Mouse (Mus musculus) embryo, embryonic 10 days (tissue): ENCODE data around the gene Usp45.
"Not testable (repeated sequence)": the region's sequence is repeated elsewhere in the genome, so short reads cannot be mapped to it uniquely, and the experiment has no call there.

Experiments used
- DNase-seq: peaks from one replicate; pipeline ENCODE4 v3.0.0-alpha.2; 2015; ENCODE audit warnings: low spot score

Gene Usp45

DNA sequence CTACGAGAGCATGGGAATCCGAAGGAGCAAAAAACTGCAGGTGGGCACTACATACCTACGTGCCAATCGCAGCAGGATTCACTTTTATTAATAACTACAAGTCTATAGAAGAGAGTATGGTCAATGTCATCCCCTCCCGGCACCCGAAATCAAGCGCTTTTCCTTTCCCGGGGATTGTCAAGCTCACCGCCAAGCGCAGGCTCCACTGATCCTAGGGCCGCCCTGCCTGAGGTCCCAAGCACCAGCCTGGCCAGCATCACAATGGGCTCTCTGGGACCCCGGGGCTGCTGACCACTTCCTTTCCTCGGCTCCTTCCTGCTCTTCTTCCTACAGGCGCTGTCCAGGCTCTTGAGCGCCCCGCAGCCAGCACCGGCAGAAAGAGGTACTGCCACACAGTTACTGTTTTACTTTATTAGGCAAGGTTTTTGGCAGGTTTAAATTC, at the start of gene Usp45, which contains the start of gene Tstd3:
TSS of gene Usp45 (plus strand) at position 294 of the 442 bp plus-strand sequence.
TSS of gene Tstd3 (minus strand) at position 350 of the 442 bp plus-strand sequence.
- DNase-seq = peak; percentile 89

- peak; percentile 14 for DNase-seq
Observed at GRCm38 (mm10) chr4:21722752-21723334, 44.1 kb upstream of the Usp45 start.

DNA sequence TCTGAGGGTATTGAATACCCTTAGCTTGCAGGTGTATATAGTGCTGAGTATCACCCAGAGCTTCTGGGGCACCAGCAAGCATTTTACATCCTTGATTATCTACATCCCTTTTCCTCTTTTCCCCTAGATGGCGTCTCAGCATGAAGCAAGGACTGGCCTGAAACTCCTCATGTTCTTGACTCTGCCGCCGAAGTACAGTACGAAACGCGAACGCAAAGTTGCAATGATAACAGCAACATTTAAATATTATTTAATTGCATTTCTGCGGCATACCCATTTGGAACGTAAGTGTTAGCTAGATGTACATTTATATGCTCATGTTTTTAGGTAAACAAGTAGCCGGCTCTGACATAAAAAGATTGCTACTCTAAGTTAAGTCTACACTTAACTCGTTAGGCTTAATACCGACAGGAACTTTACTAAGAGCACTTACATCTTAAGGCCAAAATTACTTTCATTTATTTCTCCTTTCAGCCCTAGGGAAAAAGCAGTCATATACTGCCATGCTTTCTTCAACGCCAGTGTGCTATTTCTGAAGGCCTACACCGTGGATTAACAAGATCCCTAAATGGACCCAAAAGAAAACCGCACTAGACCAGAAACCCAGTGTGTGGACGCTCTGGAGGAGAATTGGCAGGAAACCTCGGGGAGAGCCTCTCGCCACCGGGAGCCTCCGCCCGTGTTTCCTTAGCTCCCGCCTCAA, 39.9 kb upstream of the Usp45 start:
- DNase-seq = peak; percentile 81

GRCm38 (mm10) chr4:21727615-21728165, 39.3 kb upstream of the Usp45 start, which contains the start of gene Ccnc:
Gene Ccnc (plus strand): TSS chr4:21727701.
- peak; percentile 97 for DNase-seq

- no peak for DNase-seq
Observed at GRCm38 (mm10) chr4:21739169-21739568, 27.8 kb upstream of the Usp45 start.

DNA sequence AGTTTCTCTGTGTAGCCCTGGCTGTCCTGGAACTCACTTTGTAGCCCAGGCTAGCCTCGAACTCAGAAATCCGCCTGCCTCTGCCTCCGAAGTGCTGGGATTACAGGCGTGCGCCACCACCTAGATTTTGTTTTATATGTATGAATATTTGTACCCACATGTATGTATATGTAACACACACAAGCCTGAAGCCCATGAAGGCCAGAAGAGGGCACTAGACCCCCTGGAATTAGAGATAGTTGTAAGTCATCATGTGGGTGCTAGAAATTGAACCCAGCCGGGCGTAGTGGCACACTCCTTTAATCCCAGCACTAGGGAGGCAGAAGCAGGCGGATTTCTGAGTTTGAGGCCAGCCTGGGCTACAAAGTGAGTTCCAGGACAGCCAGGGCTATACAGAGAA, 22.8 kb upstream of the Usp45 start:
- DNase-seq = not testable (repeated sequence)

DNA sequence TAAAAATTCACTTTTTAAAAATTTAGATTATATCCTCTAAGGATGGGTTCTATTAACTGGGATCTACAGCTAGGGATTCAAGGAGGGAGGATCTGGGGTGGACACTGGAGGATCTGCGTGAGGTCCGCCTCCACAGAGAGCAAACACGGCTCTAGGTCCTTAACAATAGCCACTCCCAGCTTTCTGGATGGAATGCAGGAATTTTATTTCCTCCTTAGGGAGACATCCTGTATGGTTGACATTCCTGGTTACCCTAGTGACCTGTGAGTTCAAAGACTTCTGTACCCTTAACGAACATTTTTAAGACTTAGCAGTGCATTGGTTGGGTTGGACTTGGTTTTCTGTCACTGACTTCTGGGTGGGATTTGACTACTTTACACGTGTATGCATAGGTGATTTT, 21.2 kb upstream of the Usp45 start:
- DNase-seq = no peak

DNA sequence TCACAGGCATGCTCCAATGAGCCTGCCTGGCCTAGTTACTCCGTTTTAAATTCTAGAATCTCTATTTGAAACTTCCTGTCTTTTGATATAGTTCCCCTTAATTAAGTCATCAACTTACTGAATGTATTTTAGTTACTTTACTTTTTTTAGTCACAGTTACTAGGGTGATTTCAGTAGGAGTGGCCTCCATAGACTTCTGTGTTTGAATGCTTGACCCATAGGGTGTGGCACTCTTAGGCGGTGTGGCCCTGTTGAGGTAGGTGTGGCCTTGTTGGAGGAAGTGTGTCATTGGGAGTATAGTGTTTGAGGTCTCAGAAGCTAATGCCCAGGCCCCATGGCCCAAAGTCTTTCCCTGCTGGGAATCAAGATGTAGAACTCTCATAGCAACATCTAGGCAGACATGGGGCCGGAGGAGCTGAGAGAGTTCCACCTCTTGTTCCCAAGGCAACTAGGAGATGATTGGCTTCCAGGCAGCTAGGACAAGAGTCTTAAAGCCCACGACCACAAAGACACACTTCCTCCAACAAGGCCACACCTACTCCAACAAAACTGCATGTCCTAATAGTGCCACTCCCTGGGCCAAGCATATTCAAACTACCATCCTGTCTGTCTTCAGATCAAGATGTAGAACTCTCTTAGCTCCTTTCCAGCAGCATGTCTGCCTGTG, 11.7 kb upstream of the Usp45 start:
- no peak for DNase-seq

- no peak for DNase-seq
Observed at GRCm38 (mm10) chr4:21758860-21759259, 8.1 kb upstream of the Usp45 start.

- DNase-seq = no peak
Observed at GRCm38 (mm10) chr4:21761416-21762160, 5.4 kb upstream of the Usp45 start.

DNA sequence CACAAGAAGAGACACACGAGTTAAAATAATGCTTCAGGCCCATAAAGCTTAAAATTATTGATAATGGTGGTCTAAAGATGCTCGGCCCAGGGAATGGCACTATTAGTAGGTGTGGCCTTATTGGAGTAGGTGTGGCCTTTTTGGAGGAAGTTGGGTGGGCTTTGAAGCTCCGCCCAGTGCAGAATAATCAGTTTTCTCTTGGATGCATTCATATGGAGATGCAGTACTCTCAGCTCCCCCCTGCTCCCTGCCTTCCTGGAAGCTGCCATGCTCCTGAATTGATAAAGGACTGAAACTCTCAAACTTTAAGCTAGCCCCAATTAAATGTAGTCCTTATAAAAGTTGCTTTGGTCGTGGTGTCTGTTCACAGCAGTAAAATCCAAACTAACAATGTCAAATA, 3.1 kb upstream of the Usp45 start:
- no peak for DNase-seq

GRCm38 (mm10) chr4:21766171-21766862, 639 bp upstream of the Usp45 start:
- DNase-seq = no peak

- DNase-seq = no peak
Observed at GRCm38 (mm10) chr4:21771064-21771463, 4.1 kb downstream of the Usp45 start.

- no peak for DNase-seq
Observed at GRCm38 (mm10) chr4:21772306-21772705, 5.3 kb downstream of the Usp45 start.

GRCm38 (mm10) chr4:21776091-21776945, 9.4 kb downstream of the Usp45 start:
- DNase-seq = peak; percentile 87

DNA sequence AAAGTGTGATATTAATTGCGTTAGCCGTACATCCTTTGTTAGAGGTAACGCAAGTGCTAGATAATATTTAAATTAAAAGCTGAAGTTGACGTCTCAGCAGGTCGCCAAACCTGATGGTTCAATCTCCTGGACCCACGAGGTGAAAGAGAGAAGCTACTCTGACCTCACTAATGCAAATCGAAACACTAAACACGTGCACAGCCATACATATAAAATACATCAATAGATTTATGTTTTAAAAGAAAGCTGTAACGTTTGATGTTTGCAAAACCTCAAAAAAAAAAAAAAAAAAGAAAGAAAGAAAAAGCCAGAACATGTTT, 9.9 kb downstream of the Usp45 start:
- DNase-seq = peak; percentile 16

DNA sequence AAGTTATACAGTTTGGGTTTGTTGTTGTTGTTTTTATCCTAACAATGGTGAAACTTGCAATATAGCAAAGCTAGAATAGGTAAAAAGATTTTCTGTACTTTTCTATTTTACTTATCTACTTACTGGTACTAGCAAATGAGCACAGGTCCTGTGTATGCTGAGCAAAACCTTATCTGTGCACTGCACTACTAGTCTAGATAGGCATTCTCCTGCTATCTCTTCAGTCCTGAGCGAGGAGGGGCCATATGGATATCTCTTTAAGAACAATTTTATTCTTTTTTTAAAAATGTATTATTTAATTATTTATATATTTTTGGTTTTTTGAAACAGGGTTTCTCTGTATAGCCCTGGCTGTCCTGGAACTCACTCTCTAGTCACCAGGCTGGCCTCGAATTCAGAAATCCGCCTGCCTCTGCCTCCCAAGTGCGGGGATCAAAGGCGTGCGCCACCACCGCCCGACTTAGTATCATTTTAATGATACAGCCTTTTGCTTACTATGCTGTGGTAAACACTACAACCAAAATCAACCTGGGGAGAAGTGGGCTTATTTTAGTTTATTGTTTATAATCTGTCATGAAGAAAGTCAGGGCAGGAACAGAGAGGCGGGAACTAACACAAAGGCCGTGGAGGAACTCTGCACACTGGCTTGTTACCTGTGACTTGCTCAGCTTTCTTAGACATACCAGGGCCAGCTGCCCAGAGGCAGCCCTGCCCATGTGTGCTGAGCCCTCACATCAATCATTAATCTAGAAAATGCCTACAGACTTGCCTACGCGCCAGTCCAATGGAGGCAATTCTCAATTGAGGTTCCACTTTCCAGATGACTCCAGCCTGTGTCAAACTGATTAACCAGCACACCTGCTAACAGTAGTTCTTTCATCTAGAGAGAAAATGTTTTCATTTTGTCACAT, 14.1 kb downstream of the Usp45 start:
- no peak for DNase-seq

DNA sequence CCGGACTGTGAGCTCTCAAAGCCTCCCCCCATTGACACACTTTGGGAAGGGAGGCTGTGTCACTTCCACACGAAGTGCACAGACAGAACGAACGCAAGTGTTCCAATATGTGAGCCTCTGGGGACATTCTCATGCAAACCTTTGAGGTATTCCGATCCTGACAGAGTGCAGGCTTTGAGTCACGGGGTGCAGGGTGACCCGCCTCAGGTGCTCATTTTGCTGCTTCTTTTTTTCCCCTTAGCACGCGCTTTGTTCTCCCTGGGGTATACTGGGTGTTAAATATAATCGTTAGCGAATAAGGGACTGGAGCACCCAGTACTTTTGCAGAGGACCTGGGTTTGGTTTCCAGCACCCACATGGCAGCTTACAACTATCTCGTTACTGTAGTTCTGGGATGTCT, 19.3 kb downstream of the Usp45 start:
- DNase-seq = no peak

- DNase-seq = no peak
Observed at GRCm38 (mm10) chr4:21788903-21789302, 21.9 kb downstream of the Usp45 start.

DNA sequence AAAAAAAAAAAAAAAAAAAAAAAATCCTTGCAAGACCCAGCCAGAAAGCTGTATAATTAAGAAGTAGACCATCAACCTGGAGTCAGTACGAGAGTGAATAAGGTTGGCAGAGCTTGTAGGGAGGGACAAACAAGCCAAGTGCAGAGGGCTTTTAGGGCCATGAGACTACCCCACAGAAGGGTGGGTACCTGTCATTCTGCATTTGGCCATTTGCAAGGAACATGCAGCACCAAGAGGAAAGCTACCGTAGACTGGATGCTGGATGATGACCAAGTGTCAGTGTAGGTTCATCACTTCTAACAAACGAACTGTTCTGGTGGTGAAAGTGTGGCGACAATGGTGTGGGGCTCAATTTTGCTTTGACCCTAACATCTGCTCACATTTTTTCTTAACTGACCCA, 22.9 kb downstream of the Usp45 start:
- no peak for DNase-seq
